Mouse (Mus musculus) hindbrain, embryonic 11.5 days (tissue): ENCODE data around the gene Tnfrsf13b. TPM values are rescaled to one million over a fixed set of nuclear protein-coding genes. Genes with fewer than 3 reads are reported as not detected.

ENCODE experiments used
- ATAC-seq: fragments of 200-750 bp; cut with Nextera tagmentation; 2 replicates; pipeline ENCODE4 v1.8.0; 2017; ENCODE audit warnings: mild to moderate bottlenecking, moderate TSS enrichment, moderate library complexity; ENCODE audit not compliant: low FRiP score
- DNase-seq: peaks from one replicate; pipeline ENCODE4 v3.0.0-alpha.2; 2015; ENCODE audit warnings: low spot score
- H3K27ac ChIP-seq: fragments of 300-500 bp; sonication (generic); 2 replicates; pipeline ENCODE4 v1.5.1; 2014; ENCODE audit warnings: mild to moderate bottlenecking, low read depth, low read length
- H3K27me3 ChIP-seq: fragments of 300-500 bp; sonication (generic); 2 replicates; pipeline ENCODE4 v1.6.1; 2014; ENCODE audit warnings: mild to moderate bottlenecking, low read length, moderate library complexity, mixed read lengths; ENCODE audit not compliant: control insufficient read depth, insufficient read depth
- H3K36me3 ChIP-seq: fragments of 300-500 bp; sonication (generic); 2 replicates; pipeline ENCODE4 v1.6.1; 2014; ENCODE audit warnings: mild to moderate bottlenecking, low read length, moderate library complexity, mixed read lengths; ENCODE audit not compliant: control insufficient read depth, insufficient read depth
- H3K4me1 ChIP-seq: fragments of 300-500 bp; sonication (generic); replicated peaks from 2 replicates; pipeline ENCODE4 v1.6.1; 2014; ENCODE audit warnings: low read length, mixed read lengths; ENCODE audit not compliant: control insufficient read depth, insufficient read depth
- H3K4me2 ChIP-seq: fragments of 300-500 bp; sonication (generic); replicated peaks from 2 replicates; pipeline ENCODE4 v1.6.1; 2014; ENCODE audit warnings: mild to moderate bottlenecking, low read depth, low read length
- H3K4me3 ChIP-seq: fragments of 300-500 bp; sonication (generic); 2 replicates; pipeline ENCODE4 v1.5.1; 2014; ENCODE audit warnings: low read depth, low read length
- H3K9ac ChIP-seq: fragments of 300-500 bp; sonication (generic); 2 replicates; pipeline ENCODE4 v1.6.1; 2014; ENCODE audit warnings: low read depth, low read length
- H3K9me3 ChIP-seq: fragments of 300-500 bp; sonication (generic); 2 replicates; pipeline ENCODE4 v1.6.1; 2016; ENCODE audit warnings: low read length; ENCODE audit not compliant: control insufficient read depth
- WGBS: fragments of 180-500 bp; shearing (Covaris S2); extraction: QIAGEN DNeasy Blood & Tissue Kit; methylation state at CpG from one replicate; pipeline ENCODE4 v1.1.7; 2014; 5-methylcytosine and 5-hydroxymethylcytosine counted together
- polyA plus RNA-seq: library from polyadenylated mRNA; unstranded; fragments of >200 nt; fragmentation: Nextera tagmentation; extraction: Ambion mirVana; gene quantifications from 2 replicates; pipeline ENCODE4 v1.2.1, GENCODE M21; 2014

Gene Tnfrsf13b
- polyA plus RNA-seq, 1 experiment from 2014 or later = 1.2 TPM

DNA sequence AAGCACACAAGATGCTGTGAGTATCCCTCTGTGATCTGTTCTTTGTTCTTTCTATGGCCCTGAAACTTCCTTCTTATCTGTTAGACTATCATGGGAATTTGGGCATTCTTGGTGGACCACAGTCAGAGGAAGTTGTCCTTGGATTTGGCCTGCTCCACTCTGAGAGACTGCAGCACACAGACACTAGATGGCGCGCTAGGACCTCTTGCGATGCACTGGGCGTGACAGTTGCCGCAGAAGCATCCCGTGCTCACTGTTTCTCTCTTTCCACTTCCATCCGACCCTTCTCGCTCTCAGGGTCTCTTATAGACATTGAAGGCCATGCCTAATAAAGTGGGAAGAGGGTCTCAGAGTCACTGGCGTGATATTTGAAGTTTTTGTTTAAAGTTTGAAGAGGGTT, 66.8 kb downstream of the Tnfrsf13b start:
- Histone ChIP-seq H3K9ac (no peak overlapping the region), H3K27me3 (0 out of 2 replicates have a peak, but pooled peaks cover 2% of the 10 kb centered on the region), H3K4me3 (no peak overlapping the region), H3K4me1 (no peaks in the 10 kb centered on the region), H3K4me2 (no peak overlapping the region), H3K27ac (no peak overlapping the region), H3K36me3 (no peaks in the 10 kb centered on the region), H3K9me3 (no peaks in the 10 kb centered on the region)
- DNase-seq (peak; percentile 85), ATAC-seq (no peak)
- 14% methylated on average over 9 of the region's 9 CpGs for WGBS

DNA sequence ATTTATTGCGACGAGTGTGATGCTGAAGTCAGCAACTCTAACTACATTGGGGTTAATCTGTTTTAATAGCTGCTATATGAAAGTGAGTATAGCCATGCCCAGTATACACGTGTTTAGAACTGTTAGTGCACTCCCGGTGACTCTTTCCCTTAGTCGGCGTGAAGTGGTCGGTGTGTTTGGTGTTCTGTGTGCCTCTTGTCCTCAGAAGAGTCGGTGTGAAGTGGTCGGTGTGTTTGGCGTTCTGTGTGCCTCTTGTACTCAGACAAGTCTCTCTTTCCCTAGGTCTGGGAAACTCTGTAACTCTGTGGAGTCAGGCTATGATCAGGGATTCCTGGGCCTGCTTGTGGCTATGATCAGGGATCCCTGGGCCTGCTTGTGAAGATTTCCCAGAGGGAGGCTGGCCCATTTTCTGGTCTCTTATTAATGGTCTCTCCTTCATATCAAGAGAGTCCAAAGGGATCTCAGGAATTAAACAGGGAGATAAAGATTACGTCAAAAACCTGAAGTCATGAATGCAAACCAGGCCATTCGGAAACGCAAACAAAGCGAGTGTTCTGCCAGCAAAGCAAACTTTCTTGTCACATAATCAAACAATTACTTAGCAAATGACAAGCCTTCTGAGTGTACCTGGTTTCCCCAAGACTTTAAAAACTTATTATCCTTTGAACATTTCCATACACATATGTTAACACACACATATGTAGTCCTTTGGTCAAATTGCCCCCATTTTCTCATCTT, 70.2 kb downstream of the Tnfrsf13b start:
- DNase-seq = no peak

DNA sequence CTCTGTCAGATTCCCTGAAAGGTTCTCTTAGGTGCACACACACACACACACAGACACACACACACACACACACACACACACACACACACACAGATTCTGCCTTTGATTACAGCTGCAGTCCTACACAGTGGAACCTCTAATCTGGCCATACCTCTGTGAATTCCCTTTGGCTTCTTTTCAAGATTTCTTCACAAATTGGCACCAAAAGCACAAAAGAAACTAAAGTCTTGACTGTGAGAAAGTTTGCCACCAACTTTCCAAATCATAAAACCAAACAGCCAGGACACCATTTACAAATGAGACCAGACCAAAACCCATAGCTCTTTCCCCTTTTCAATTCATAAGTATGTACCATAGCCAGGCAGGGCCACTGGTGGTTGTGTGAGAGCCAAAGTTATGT, 71.4 kb downstream of the Tnfrsf13b start:
- H3K9me3 ChIP-seq = no peaks in the 10 kb centered on the region
- DNase-seq (no peak), ATAC-seq (no peak)
- no peak overlapping the region for H3K4me2 ChIP-seq
- no peaks in the 10 kb centered on the region for H3K4me1 ChIP-seq
- 0 out of 2 replicates have a peak, but pooled peaks cover 2% of the 10 kb centered on the region for H3K27me3 ChIP-seq
- no peaks in the 10 kb centered on the region for H3K36me3 ChIP-seq
- H3K4me3 ChIP-seq = no peak overlapping the region
- H3K27ac ChIP-seq = no peak overlapping the region
- H3K9ac ChIP-seq = no peak overlapping the region

More for the DNA sequence above, 70.2 kb downstream of the Tnfrsf13b start:
- H3K4me3 ChIP-seq = no peak overlapping the region
- 0 out of 2 replicates have a peak, but pooled peaks cover 2% of the 10 kb centered on the region for H3K27me3 ChIP-seq
- H3K9me3 ChIP-seq = no peaks in the 10 kb centered on the region
- no peaks in the 10 kb centered on the region for H3K4me1 ChIP-seq
- H3K4me2 ChIP-seq = no peak overlapping the region
- H3K36me3 ChIP-seq = no peaks in the 10 kb centered on the region
- 85% methylated on average over 14 of the region's 14 CpGs for WGBS
- no peak overlapping the region for H3K27ac ChIP-seq
- no peak overlapping the region for H3K9ac ChIP-seq
- ATAC-seq = no peak

Other genes with a start within 250 kb of the Tnfrsf13b start
- gene Tmem11, start 247.5 kb upstream of the Tnfrsf13b start, polyA plus RNA-seq = 62.4 and 64.8 TPM in 2 replicates
- 18.8 and 19.8 TPM in 2 replicates for gene Natd1, start 212.0 kb upstream of the Tnfrsf13b start, polyA plus RNA-seq
- 37.6 and 39.8 TPM in 2 replicates for gene Map2k3, start 194.7 kb upstream of the Tnfrsf13b start, polyA plus RNA-seq
- gene Kcnj12, start 104.2 kb upstream of the Tnfrsf13b start, polyA plus RNA-seq = 1.7 and 3.3 TPM in 2 replicates
- gene Usp22, start 48.3 kb downstream of the Tnfrsf13b start, polyA plus RNA-seq = 273 and 295 TPM in 2 replicates
- not detected in 2 replicates for gene Aldh3a1, start 80.8 kb downstream of the Tnfrsf13b start, polyA plus RNA-seq
- 24.9 and 26.8 TPM in 2 replicates for gene Aldh3a2, start 140.7 kb downstream of the Tnfrsf13b start, polyA plus RNA-seq
- not detected in 2 replicates for gene Slc47a2, start 216.1 kb downstream of the Tnfrsf13b start, polyA plus RNA-seq